Mouse (Mus musculus) liver, postnatal 0 days (tissue): ENCODE results near the gene Trim16. TPM values are rescaled to one million over a fixed set of nuclear protein-coding genes. Genes with fewer than 3 reads are reported as not detected.

Source experiments
- ATAC-seq: fragments of 200-750 bp; cut with Nextera tagmentation; 2 replicates; pipeline ENCODE4 v1.8.0; 2017; ENCODE audit warnings: mild to moderate bottlenecking, moderate library complexity
- DNase-seq: peaks from one replicate; pipeline ENCODE4 v3.0.0-alpha.2; 2016
- H3K27ac ChIP-seq: fragments of 300-500 bp; sonication (generic); 2 replicates; pipeline ENCODE4 v1.5.1; 2014; ENCODE audit warnings: antibody characterized with exemption, moderate library complexity, mild to moderate bottlenecking, low read depth
- H3K27me3 ChIP-seq: fragments of 300-500 bp; sonication (generic); 2 replicates; pipeline ENCODE4 v1.6.1; 2014; ENCODE audit warnings: low read length, control low read depth, mixed read lengths; ENCODE audit not compliant: insufficient read depth
- H3K36me3 ChIP-seq: fragments of 300-500 bp; sonication (generic); replicated peaks from 2 replicates; pipeline ENCODE4 v1.6.1; 2014; ENCODE audit warnings: mild to moderate bottlenecking, control low read depth, low read length, moderate library complexity, mixed read lengths; ENCODE audit not compliant: insufficient read depth
- H3K4me1 ChIP-seq: fragments of 300-500 bp; sonication (generic); 2 replicates; pipeline ENCODE4 v1.6.1; 2014; ENCODE audit warnings: antibody characterized with exemption, mild to moderate bottlenecking, control low read depth; ENCODE audit not compliant: insufficient read depth
- H3K4me2 ChIP-seq: fragments of 300-500 bp; sonication (generic); 2 replicates; pipeline ENCODE4 v1.6.1; 2014; ENCODE audit warnings: low read depth, mild to moderate bottlenecking, low read length, moderate library complexity, mixed read lengths
- H3K4me3 ChIP-seq: fragments of 300-500 bp; sonication (generic); 2 replicates; pipeline ENCODE4 v1.5.1; 2014; ENCODE audit warnings: low read depth, low read length
- H3K9ac ChIP-seq: fragments of 300-500 bp; sonication (generic); replicated peaks from 2 replicates; pipeline ENCODE4 v1.6.1; 2014; ENCODE audit warnings: mild to moderate bottlenecking, moderate library complexity
- H3K9me3 ChIP-seq: fragments of 300-500 bp; sonication (generic); 2 replicates; pipeline ENCODE4 v1.6.1; 2016; ENCODE audit warnings: mild to moderate bottlenecking, control low read depth, low read length, mixed read lengths
- CTCF ChIP-seq: sonication (generic); IDR thresholded peaks from 2 replicates; pipeline ENCODE4 v1.5.1; 2016; ENCODE audit warnings: antibody characterized with exemption, low read depth
- WGBS: fragments of 180-500 bp; shearing (Covaris S2); extraction: QIAGEN DNeasy Blood & Tissue Kit; methylation state at CpG from one replicate; pipeline ENCODE4 v1.1.7; 2014; ENCODE audit not compliant: insufficient replicate concordance; 5-methylcytosine and 5-hydroxymethylcytosine counted together
- polyA plus RNA-seq: library from polyadenylated mRNA; unstranded; fragments of >200 nt; fragmentation: Nextera tagmentation; extraction: Ambion mirVana; gene quantifications from 2 replicates; pipeline ENCODE4 v1.2.1, GENCODE M21; 2015

The Trim16 gene
- polyA plus RNA-seq, 1 experiment from 2014 or later = 0.85 TPM

GRCm38 (mm10) chr11:62891763-62892162, 71.7 kb downstream of the Trim16 start:
- peaks cover 19% of the 10 kb centered on the region for H3K36me3 ChIP-seq
- no peak overlapping the region for H3K9ac ChIP-seq
- 83% methylated on average over 11 of the region's 11 CpGs for whole genome bisulfite sequencing
- no peaks in the 10 kb centered on the region for H3K4me1 ChIP-seq
- H3K4me3 ChIP-seq = no peak overlapping the region
- TF ChIP-seq CTCF = no peak
- no peaks in the 10 kb centered on the region for H3K9me3 ChIP-seq
- DNase-seq = no peak
- no peak overlapping the region for H3K27ac ChIP-seq
- H3K27me3 ChIP-seq = no peaks in the 10 kb centered on the region
- ATAC-seq = no peak
- H3K4me2 ChIP-seq = no peak overlapping the region

Other genes with a start within 250 kb of the Trim16 start
- 4.7 and 5.4 TPM in 2 replicates for gene Trpv2, start 245.7 kb upstream of the Trim16 start, polyA plus RNA-seq
- gene Lrrc75a, start 171.7 kb upstream of the Trim16 start, polyA plus RNA-seq = 1.1 and 1.3 TPM in 2 replicates
- gene Mmgt2, start 171.6 kb upstream of the Trim16 start, polyA plus RNA-seq = 7.8 and 9.6 TPM in 2 replicates
- 0.27 and 0.35 TPM in 2 replicates for gene Zfp287, start 88.3 kb upstream of the Trim16 start, polyA plus RNA-seq
- not detected in 2 replicates for gene Gm10428, start 67.1 kb upstream of the Trim16 start, polyA plus RNA-seq
- gene Zfp286, start 30.8 kb upstream of the Trim16 start, polyA plus RNA-seq = 0.39 and 0.69 TPM in 2 replicates
- gene Fbxw10, start 26.8 kb downstream of the Trim16 start, polyA plus RNA-seq = 0.13 and 0.20 TPM in 2 replicates
- gene Tvp23b, start 59.2 kb downstream of the Trim16 start, polyA plus RNA-seq = 29.1 and 29.4 TPM in 2 replicates
- not detected in 2 replicates for gene Cdrt4, start 131.0 kb downstream of the Trim16 start, polyA plus RNA-seq
- gene Tekt3, start 241.4 kb downstream of the Trim16 start, polyA plus RNA-seq = not detected in 2 replicates